14 mouse cellular contexts compared by ENCODE assay signal in the genomic region with DNA sequence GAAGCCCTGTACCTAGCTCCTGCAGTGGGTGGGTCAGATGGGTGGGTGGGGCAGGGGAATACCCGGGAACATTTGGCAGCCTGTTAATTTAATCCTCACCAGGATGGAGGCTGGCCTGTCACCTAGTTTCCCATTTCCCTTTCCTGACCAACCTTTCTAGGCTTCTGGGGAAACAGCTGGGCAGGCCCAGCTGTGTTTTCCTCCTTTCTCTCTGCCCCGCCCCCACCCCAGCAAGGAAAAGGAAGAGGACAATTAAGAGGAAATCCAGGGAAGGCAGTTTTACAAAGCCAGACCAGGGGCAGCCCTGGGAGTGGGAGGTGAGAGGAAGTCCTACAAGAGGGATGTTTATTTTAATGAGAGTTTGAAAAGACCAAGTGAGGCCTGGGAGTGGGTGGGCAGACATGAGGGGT. TPM values are rescaled to one million over a fixed set of nuclear protein-coding genes. Genes with fewer than 3 reads are reported as not detected.
DNase-seq lines count a peak whose midpoint lies in the region; ATAC-seq and TF ChIP-seq lines count a peak whose summit lies in the region.
"Had no signal": no experiment of that assay in that cellular context is flagged by ENCODE, and none has a peak within 500 bp of the region (broad histone marks: within the 10 kb centered on the region; RNA-seq: fewer than 3 reads in every experiment).

No protein-coding gene starts in this region.

- no peaks in the 10 kb centered on the region for H3K27me3 ChIP-seq in heart, embryonic 14.5 days (ENCODE audit: control insufficient read depth, insufficient read depth, low read length)
- no peaks in the 10 kb centered on the region for H3K27me3 ChIP-seq in heart, embryonic 11.5 days (ENCODE audit: control insufficient read depth, insufficient read depth, low read length)
- H3K27me3 ChIP-seq in intestine, embryonic 16.5 days (replicated peaks; ENCODE audit: control insufficient read depth, insufficient read depth, low read length): no peaks in the 10 kb centered on the region
- H3K27me3 ChIP-seq in cerebellum, adult 2 months (ENCODE audit: control insufficient read depth, insufficient read depth, low read length): no peaks in the 10 kb centered on the region
- H3K27me3 ChIP-seq: embryonic facial prominence, embryonic 12.5 days had no signal

- H3K9ac ChIP-seq in heart, embryonic 14.5 days (ENCODE audit: low read length): no peak overlapping the region
- H3K9ac ChIP-seq in heart, embryonic 11.5 days (ENCODE audit: low read depth, low read length): no peak overlapping the region
- no peak overlapping the region for H3K9ac ChIP-seq in intestine, embryonic 16.5 days (ENCODE audit: low read depth, low read length)
- H3K9ac ChIP-seq: embryonic facial prominence, embryonic 12.5 days had no signal

- 0 out of 4 replicates have a peak overlapping the region, but pooled peaks of 1 of the 2 experiments have one; percentile 28 for H3K27ac ChIP-seq in heart, embryonic 14.5 days (replicated peaks in 1 of 2; ENCODE audit: control insufficient read depth in 1 of 2, insufficient read depth in 1 of 2, low read depth in 2 of 2, low read length in 2 of 2)
- H3K27ac ChIP-seq in heart, embryonic 11.5 days (ENCODE audit: low read depth, low read length): no peak overlapping the region
- H3K27ac ChIP-seq in brown adipose tissue, adult 24 weeks (replicated peaks; ENCODE audit: low read depth, low read length): peak overlapping the region; percentile 51; the same call in 1 of the 2 replicates
- H3K27ac ChIP-seq in intestine, embryonic 16.5 days (ENCODE audit: low read length): no peak overlapping the region
- no peak overlapping the region for H3K27ac ChIP-seq in cerebellum, adult 2 months (ENCODE audit: insufficient read depth, low read length)

- TF ChIP-seq POLR2A in cerebellum, adult 2 months (IDR thresholded peaks at IDR 0.05; ENCODE audit: borderline replicate concordance, insufficient read depth, low read length): no peak

- no peak overlapping the region for H3K4me3 ChIP-seq in heart, embryonic 14.5 days (ENCODE audit: control insufficient read depth in 1 of 2, insufficient read depth in 1 of 2, low read depth in 1 of 2, low read length in 2 of 2)
- H3K4me3 ChIP-seq in heart, embryonic 11.5 days (ENCODE audit: low read depth, low read length): no peak overlapping the region
- no peak overlapping the region for H3K4me3 ChIP-seq in brown adipose tissue, adult 24 weeks (ENCODE audit: insufficient read depth, low read depth, low read length)
- H3K4me3 ChIP-seq in intestine, embryonic 16.5 days (ENCODE audit: low read length): no peak overlapping the region
- H3K4me3 ChIP-seq in cerebellum, adult 2 months (replicated peaks; ENCODE audit: insufficient read depth, low read depth, low read length): no peak overlapping the region
- H3K4me3 ChIP-seq: embryonic facial prominence, embryonic 12.5 days had no signal

- 49% methylated on average over 2 of the region's 2 CpGs for WGBS in heart, embryonic 14.5 days
- WGBS in heart, embryonic 11.5 days (ENCODE audit: insufficient replicate concordance): 29% methylated on average over 2 of the region's 2 CpGs
- 18% methylated on average over 2 of the region's 2 CpGs for whole genome bisulfite sequencing in intestine, embryonic 16.5 days
- WGBS in cerebellum, adult 2 months: 64% methylated on average over 2 of the region's 2 CpGs

- TF ChIP-seq CTCF in cerebellum, adult 2 months (IDR thresholded peaks at IDR 0.05; ENCODE audit: borderline replicate concordance, insufficient read depth, low read depth, low read length): no peak

- DNase-seq in lung, postnatal 10 days: peak; percentile 46
- no peak for DNase-seq in cerebellum, adult 2 months
- DNase-seq in cerebellum, adult 9-11 months: no peak
- DNase-seq: cerebellum, postnatal 10 days; layer of hippocampus, postnatal 36 days; liver; thymus, postnatal 36 days had no signal

- ATAC-seq in heart, embryonic 14.5 days (ENCODE audit: insufficient number of reproducible peaks, insufficient read depth, low FRiP score, low read depth): 0 out of 2 replicates have a peak, but pooled peaks have one; percentile 9
- ATAC-seq in heart, embryonic 11.5 days (replicated peaks; ENCODE audit: insufficient number of reproducible peaks, low FRiP score, low TSS enrichment): no peak
- ATAC-seq in intestine, embryonic 16.5 days: peak; percentile 49
- ATAC-seq: activated CD4-positive, CD25-positive, alpha-beta regulatory T cell, adult 4 months; inflammation-experienced regulatory T-cells, adult 6 months had no signal

- peaks cover 11 to 13% of the 10 kb centered on the region in 2 experiments; a peak in 3 of 4 replicates for H3K4me1 ChIP-seq in heart, embryonic 14.5 days (ENCODE audit: control insufficient read depth in 2 of 2, insufficient read depth in 2 of 2, low read length in 2 of 2)
- no peaks in the 10 kb centered on the region; the same call in 1 of the 2 replicates for H3K4me1 ChIP-seq in heart, embryonic 11.5 days (ENCODE audit: control insufficient read depth, insufficient read depth, low read length)
- peaks cover 11% of the 10 kb centered on the region for H3K4me1 ChIP-seq in brown adipose tissue, adult 24 weeks (ENCODE audit: control insufficient read depth, insufficient read depth, insufficient read length, low read length)
- H3K4me1 ChIP-seq in intestine, embryonic 16.5 days (ENCODE audit: control insufficient read depth, insufficient read depth, low read length): peaks cover 15% of the 10 kb centered on the region; the same call in 1 of the 2 replicates
- 0 out of 2 replicates have a peak, but pooled peaks cover 9% of the 10 kb centered on the region for H3K4me1 ChIP-seq in cerebellum, adult 2 months (ENCODE audit: control insufficient read depth, insufficient read depth, low read length)

- H3K36me3 ChIP-seq in heart, embryonic 14.5 days (ENCODE audit: control insufficient read depth, insufficient read depth, low read length): no peaks in the 10 kb centered on the region
- no peaks in the 10 kb centered on the region for H3K36me3 ChIP-seq in heart, embryonic 11.5 days (ENCODE audit: control insufficient read depth, insufficient read depth, low read length)
- no peaks in the 10 kb centered on the region for H3K36me3 ChIP-seq in intestine, embryonic 16.5 days (ENCODE audit: control insufficient read depth, insufficient read depth, low read length)
- H3K36me3 ChIP-seq: embryonic facial prominence, embryonic 12.5 days had no signal

- H3K4me2 ChIP-seq in heart, embryonic 14.5 days (ENCODE audit: low read length): no peak overlapping the region
- H3K4me2 ChIP-seq in heart, embryonic 11.5 days: no peak overlapping the region
- no peak overlapping the region for H3K4me2 ChIP-seq in intestine, embryonic 16.5 days (ENCODE audit: low read depth, low read length)
- H3K4me2 ChIP-seq: embryonic facial prominence, embryonic 12.5 days had no signal

- no peaks in the 10 kb centered on the region for H3K9me3 ChIP-seq in heart, embryonic 14.5 days (ENCODE audit: control insufficient read depth, low read length)
- H3K9me3 ChIP-seq in heart, embryonic 11.5 days (replicated peaks; ENCODE audit: control insufficient read depth, low read length): 0 out of 2 replicates have a peak, but pooled peaks cover 2% of the 10 kb centered on the region
- no peaks in the 10 kb centered on the region for H3K9me3 ChIP-seq in intestine, embryonic 16.5 days (ENCODE audit: control insufficient read depth, low read length)
- H3K9me3 ChIP-seq: embryonic facial prominence, embryonic 12.5 days had no signal

RNA-seq across cellular contexts. Expression of a gene that starts 46.4 kb away (rescaled TPM):
- polyA plus RNA-seq in heart, embryonic 14.5 days (2014; fragmentation: Nextera tagmentation; extraction: Ambion mirVana): 45.1 and 48.2 TPM in 2 replicates
- polyA plus RNA-seq in heart, embryonic 11.5 days (2014; fragmentation: Nextera tagmentation; extraction: Ambion mirVana): 75.5 and 84.5 TPM in 2 replicates
- polyA plus RNA-seq in brown adipose tissue, adult 24 weeks (2012; ENCODE audit: insufficient read depth, insufficient read length, missing spikeins): 136 and 163 TPM in 2 replicates
- 19.5 and 19.6 TPM in 2 replicates for polyA plus RNA-seq in intestine, embryonic 16.5 days (2015; fragmentation: Nextera tagmentation; extraction: Ambion mirVana)
- polyA plus RNA-seq in cerebellum, adult 2 months (2012; rRNA removed): 11.3 and 13.1 TPM in 2 replicates
- polyA plus RNA-seq: inflammation-experienced regulatory T-cells, adult 6 months had no signal
